Mouse (Mus musculus) hindbrain, embryonic 15.5 days (tissue): ENCODE results near the gene Mrps12. TPM values are rescaled to one million over a fixed set of nuclear protein-coding genes. Genes with fewer than 3 reads are reported as not detected.

Experiments
- ATAC-seq: fragments of 200-750 bp; cut with Nextera tagmentation; 2 replicates; pipeline ENCODE4 v1.8.0; 2017; ENCODE audit warnings: low read depth, moderate number of reproducible peaks, moderate TSS enrichment; ENCODE audit not compliant: low FRiP score
- H3K27ac ChIP-seq: fragments of 300-500 bp; sonication (generic); replicated peaks from 2 replicates; pipeline ENCODE4 v1.5.1; 2015; ENCODE audit warnings: mild to moderate bottlenecking, inconsistent platforms
- H3K27me3 ChIP-seq: fragments of 300-500 bp; sonication (generic); 2 replicates; pipeline ENCODE4 v1.6.1; 2015; ENCODE audit warnings: control low read depth, inconsistent platforms
- H3K36me3 ChIP-seq: fragments of 300-500 bp; sonication (generic); 2 replicates; pipeline ENCODE4 v1.6.1; 2015; ENCODE audit warnings: control low read depth, inconsistent platforms
- H3K4me1 ChIP-seq: fragments of 300-500 bp; sonication (generic); replicated peaks from 2 replicates; pipeline ENCODE4 v1.6.1; 2015; ENCODE audit warnings: control low read depth, inconsistent platforms
- H3K4me2 ChIP-seq: fragments of 300-500 bp; sonication (generic); 2 replicates; pipeline ENCODE4 v1.6.1; 2015; ENCODE audit warnings: moderate library complexity, mild to moderate bottlenecking, inconsistent platforms
- H3K4me3 ChIP-seq: fragments of 300-500 bp; sonication (generic); 2 replicates; pipeline ENCODE4 v1.5.1; 2015; ENCODE audit warnings: mild to moderate bottlenecking, inconsistent platforms
- H3K9ac ChIP-seq: fragments of 300-500 bp; sonication (generic); 2 replicates; pipeline ENCODE4 v1.6.1; 2015; ENCODE audit warnings: inconsistent platforms
- H3K9me3 ChIP-seq: fragments of 300-500 bp; sonication (generic); 2 replicates; pipeline ENCODE4 v1.6.1; 2016; ENCODE audit warnings: control low read depth, inconsistent platforms
- WGBS: fragments of 180-500 bp; shearing (Covaris S2); methylation state at CpG from one replicate; pipeline ENCODE4 v1.1.7; 2015; 5-methylcytosine and 5-hydroxymethylcytosine counted together
- polyA plus RNA-seq: library from polyadenylated mRNA; unstranded; fragments of >200 nt; fragmentation: Nextera tagmentation; extraction: Ambion mirVana; gene quantifications from 2 replicates; pipeline ENCODE4 v1.2.1, GENCODE M21; 2015

Gene Mrps12
- polyA plus RNA-seq, 1 experiment from 2014 or later = 113 TPM

- no peak overlapping the region for H3K4me3 ChIP-seq
- no peak overlapping the region for H3K27ac ChIP-seq
- H3K36me3 ChIP-seq = no peaks in the 10 kb centered on the region
- no peaks in the 10 kb centered on the region for H3K9me3 ChIP-seq
- H3K4me2 ChIP-seq = no peak overlapping the region
- 96% methylated on average over 11 of the region's 11 CpGs for WGBS
- no peak overlapping the region for H3K9ac ChIP-seq
- H3K4me1 ChIP-seq = peaks cover 14% of the 10 kb centered on the region
- no peak for ATAC-seq
- H3K27me3 ChIP-seq = no peaks in the 10 kb centered on the region
These were observed 44.3 kb downstream of the Mrps12 start for GRCm38 (mm10) chr7:28697277-28697676.

DNA sequence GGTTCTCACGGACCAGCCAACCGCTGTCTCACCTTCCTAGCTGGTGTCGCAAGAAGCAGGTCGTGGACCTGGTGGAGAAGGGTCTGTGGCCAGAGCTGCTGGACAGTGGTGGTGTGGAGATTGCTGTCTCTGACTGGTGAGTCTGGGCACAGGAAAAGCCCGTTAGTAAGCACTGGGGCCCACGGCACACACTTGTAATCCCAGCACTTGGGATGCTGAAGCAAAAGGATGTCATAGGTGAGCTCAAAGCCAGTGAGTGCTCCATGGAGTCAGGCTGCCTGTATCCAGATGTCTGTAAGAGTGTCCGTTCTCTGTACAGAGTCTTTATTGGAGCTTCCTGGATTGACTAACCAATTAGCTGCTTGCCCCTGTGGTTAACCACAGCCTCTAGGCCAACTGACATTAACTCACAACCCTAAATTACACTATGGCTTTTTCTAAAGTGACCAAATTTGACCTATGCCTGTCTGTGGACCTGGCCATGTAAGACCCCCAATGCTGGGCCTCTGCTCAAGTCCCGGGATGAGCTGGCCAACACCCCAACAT lies 46.6 kb downstream of the Mrps12 start:
- no peak overlapping the region for H3K9ac ChIP-seq
- no peak for ATAC-seq

GRCm38 (mm10) chr7:28694423-28694822 lies 47.2 kb downstream of the Mrps12 start:
- no peak for ATAC-seq
- Histone ChIP-seq H3K4me2 (peak overlapping the region; percentile 78), H3K4me1 (peaks cover 14% of the 10 kb centered on the region), H3K27ac (no peak overlapping the region), H3K36me3 (no peaks in the 10 kb centered on the region), H3K9me3 (no peaks in the 10 kb centered on the region), H3K4me3 (peak overlapping the region; percentile 63), H3K27me3 (no peaks in the 10 kb centered on the region), H3K9ac (no peak overlapping the region)
- whole genome bisulfite sequencing = 6% methylated on average over 14 of the region's 14 CpGs

More for the DNA sequence above, 46.6 kb downstream of the Mrps12 start:
- no peaks in the 10 kb centered on the region for H3K9me3 ChIP-seq
- H3K4me3 ChIP-seq = no peak overlapping the region
- H3K27ac ChIP-seq = no peak overlapping the region
- 64% methylated on average over 8 of the region's 8 CpGs for WGBS
- no peaks in the 10 kb centered on the region for H3K27me3 ChIP-seq
- H3K4me1 ChIP-seq = peaks cover 14% of the 10 kb centered on the region
- H3K36me3 ChIP-seq = no peaks in the 10 kb centered on the region
- H3K4me2 ChIP-seq = no peak overlapping the region

- Histone ChIP-seq H3K9ac (peak overlapping the region; percentile 63), H3K4me2 (peak overlapping the region; percentile 78), H3K9me3 (no peaks in the 10 kb centered on the region), H3K4me3 (peak overlapping the region; percentile 63), H3K27ac (peak overlapping the region; percentile 71), H3K36me3 (no peaks in the 10 kb centered on the region), H3K27me3 (no peaks in the 10 kb centered on the region), H3K4me1 (peaks cover 14% of the 10 kb centered on the region)
- WGBS = under 1% methylated on average over 38 of the region's 38 CpGs
- peak; percentile 93 for ATAC-seq
These were observed 48.2 kb downstream of the Mrps12 start for GRCm38 (mm10) chr7:28693321-28693966.

DNA sequence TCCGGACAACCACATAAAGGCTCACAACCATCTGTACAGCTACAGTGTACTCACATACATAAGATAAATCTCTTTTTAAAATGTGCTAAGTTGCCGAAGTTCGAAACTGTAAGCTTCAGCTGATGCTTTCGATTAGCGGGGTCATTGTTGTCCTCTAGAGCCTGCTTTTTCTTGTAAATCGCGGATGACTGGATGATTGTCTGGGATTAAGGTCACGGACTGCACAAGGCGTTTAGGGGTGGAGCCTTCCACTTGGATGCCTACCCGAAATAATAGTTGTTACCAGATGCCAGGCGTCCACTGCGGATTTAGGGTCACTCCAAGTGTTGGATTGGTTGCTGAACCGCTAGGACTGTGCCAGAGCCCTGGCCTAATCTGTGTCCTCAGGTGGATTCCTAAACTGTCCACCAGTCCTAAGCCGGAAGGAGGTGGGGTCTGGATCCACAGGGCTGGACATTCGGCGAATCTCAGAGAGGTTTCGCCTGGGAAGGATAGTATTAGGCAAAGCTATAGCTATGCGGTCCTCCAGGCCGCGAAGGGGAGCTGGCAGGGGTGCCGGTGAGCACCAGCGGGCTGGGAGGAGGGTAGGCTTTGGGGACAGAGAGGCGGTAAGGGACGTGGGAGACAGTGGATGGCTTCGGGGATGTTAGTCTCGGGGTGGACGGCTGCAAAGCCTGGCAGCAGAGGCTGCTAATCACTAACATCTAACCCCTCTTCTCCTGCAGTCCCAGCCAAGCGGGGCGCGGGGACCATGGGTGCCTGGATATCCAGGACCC lies 48.9 kb downstream of the Mrps12 start, which contains the start of gene Fbxo27:
TSS of gene Fbxo27 (plus strand) at position 305 of the 776 bp plus-strand sequence.
- Histone ChIP-seq H3K4me1 (peaks cover 14% of the 10 kb centered on the region), H3K36me3 (no peaks in the 10 kb centered on the region), H3K9me3 (no peaks in the 10 kb centered on the region), H3K4me3 (peak within 1 kb of the TSS; percentile 63), H3K9ac (peak within 1 kb of the TSS; percentile 63), H3K4me2 (peak within 1 kb of the TSS; percentile 78), H3K27me3 (no peaks in the 10 kb centered on the region), H3K27ac (peak within 1 kb of the TSS; percentile 71)
- peak; percentile 61 for ATAC-seq
- WGBS = 23% methylated on average over 30 of the region's 30 CpGs

DNA sequence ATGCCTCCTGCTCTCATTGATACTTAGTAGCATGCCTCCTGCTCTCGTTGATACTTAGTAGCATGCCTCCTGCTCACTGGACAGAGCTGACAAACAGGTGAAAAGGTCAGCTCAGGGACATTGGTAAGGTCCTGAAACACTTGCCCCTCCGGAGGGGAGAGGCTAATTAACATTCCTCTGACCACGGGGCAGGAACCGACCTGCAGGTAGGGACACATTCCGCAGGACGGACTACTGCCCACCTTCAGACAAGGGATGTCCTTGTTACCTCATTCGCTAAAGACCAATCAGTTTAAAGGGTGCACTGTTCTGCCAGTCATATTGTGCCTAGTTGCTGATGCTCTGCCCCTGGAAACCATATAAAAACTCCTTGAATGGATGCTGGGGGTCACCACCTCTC lies 50.5 kb downstream of the Mrps12 start:
- ATAC-seq = no peak
- peaks cover 14% of the 10 kb centered on the region for H3K4me1 ChIP-seq
- H3K9me3 ChIP-seq = no peaks in the 10 kb centered on the region
- H3K36me3 ChIP-seq = no peaks in the 10 kb centered on the region
- no peak overlapping the region for H3K27ac ChIP-seq
- H3K27me3 ChIP-seq = no peaks in the 10 kb centered on the region
- no peak overlapping the region for H3K4me2 ChIP-seq
- H3K4me3 ChIP-seq = no peak overlapping the region
- no peak overlapping the region for H3K9ac ChIP-seq
- WGBS = 77% methylated on average over 7 of the region's 7 CpGs

Other genes with a start within 250 kb of the Mrps12 start
- gene Ifnl2, start 231.4 kb downstream of the Mrps12 start, polyA plus RNA-seq = not detected in 2 replicates
- not detected in 2 replicates for gene Ifnl3, start 219.0 kb downstream of the Mrps12 start, polyA plus RNA-seq
- not detected in 2 replicates for gene Sycn, start 200.9 kb downstream of the Mrps12 start, polyA plus RNA-seq
- gene Nccrp1, start 194.6 kb downstream of the Mrps12 start, polyA plus RNA-seq = 0.19 TPM in 1 of 2 replicates, not detected in the other
- 23.3 and 28.1 TPM in 2 replicates for gene Samd4b, start 143.7 kb downstream of the Mrps12 start, polyA plus RNA-seq
- gene Pak4, start 143.6 kb downstream of the Mrps12 start, polyA plus RNA-seq = 20.2 TPM in 2 replicates
- gene Acp7, start 110.5 kb downstream of the Mrps12 start, polyA plus RNA-seq = 0.29 and 0.33 TPM in 2 replicates
- 10.1 and 13.4 TPM in 2 replicates for gene Fbxo27, start 49.0 kb downstream of the Mrps12 start, polyA plus RNA-seq
- gene Fbxo17, start 25.0 kb downstream of the Mrps12 start, polyA plus RNA-seq = 4.1 and 5.2 TPM in 2 replicates
- gene Sars2, start 172 bp upstream of the Mrps12 start, polyA plus RNA-seq = 19.5 TPM in 2 replicates
- 0.54 and 0.71 TPM in 2 replicates for gene Ccer2, start 14.4 kb upstream of the Mrps12 start, polyA plus RNA-seq
- gene Sirt2, start 24.9 kb upstream of the Mrps12 start, polyA plus RNA-seq = 112 and 125 TPM in 2 replicates
- 66.3 and 69.0 TPM in 2 replicates for gene Nfkbib, start 25.7 kb upstream of the Mrps12 start, polyA plus RNA-seq
- 2.6 and 2.7 TPM in 2 replicates for gene Rinl, start 47.1 kb upstream of the Mrps12 start, polyA plus RNA-seq
- gene Hnrnpl, start 66.7 kb upstream of the Mrps12 start, polyA plus RNA-seq = 162 and 180 TPM in 2 replicates
- 97.8 and 98.0 TPM in 2 replicates for gene Ech1, start 83.4 kb upstream of the Mrps12 start, polyA plus RNA-seq
- 5.7 and 7.2 TPM in 2 replicates for gene Lgals4, start 92.0 kb upstream of the Mrps12 start, polyA plus RNA-seq
- 4.7 and 7.9 TPM in 2 replicates for gene Lgals7, start 122.0 kb upstream of the Mrps12 start, polyA plus RNA-seq
- gene Capn12, start 139.6 kb upstream of the Mrps12 start, polyA plus RNA-seq = 0.51 and 0.58 TPM in 2 replicates
- 140 and 154 TPM in 2 replicates for gene Actn4, start 220.5 kb upstream of the Mrps12 start, polyA plus RNA-seq
- 283 and 294 TPM in 2 replicates for gene Eif3k, start 240.0 kb upstream of the Mrps12 start, polyA plus RNA-seq
- 10.6 and 10.8 TPM in 2 replicates for gene Map4k1, start 240.2 kb upstream of the Mrps12 start, polyA plus RNA-seq